Mouse (Mus musculus): Measurements from ENCODE around the gene Scyl3.

Gene Scyl3

DNA sequence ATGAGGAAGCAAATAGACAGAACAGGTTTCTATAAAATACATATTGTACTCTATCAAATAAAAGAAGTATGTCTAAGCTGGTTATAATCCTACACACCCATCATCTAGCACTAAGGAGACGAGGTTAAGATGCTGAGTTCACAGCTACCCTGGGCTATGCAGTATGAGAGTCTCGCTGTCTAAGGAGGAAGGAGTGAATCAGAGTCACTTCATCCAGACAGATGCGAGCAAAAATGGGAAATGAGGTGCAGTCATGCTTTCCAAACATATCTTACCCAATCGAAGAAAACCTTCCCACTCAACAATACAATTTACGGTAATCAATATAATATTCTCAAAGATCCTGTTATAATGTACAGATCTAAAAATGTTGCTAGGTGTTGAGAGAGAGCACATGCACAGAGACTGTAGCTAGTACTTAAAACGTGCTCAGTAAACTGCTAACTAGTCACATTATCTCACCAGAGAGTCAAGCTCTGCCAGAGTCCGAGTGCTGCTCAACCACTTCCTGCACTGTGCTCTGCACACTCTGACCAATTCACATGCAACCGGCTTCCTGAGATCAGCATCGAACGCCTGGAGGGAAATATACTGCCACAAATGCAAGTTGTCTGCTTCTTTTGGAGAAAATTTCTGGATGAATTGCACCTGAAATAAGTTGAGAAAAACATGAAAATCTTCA is 35.2 kb downstream of the Scyl3 start:
- no peak for DNase-seq

DNA sequence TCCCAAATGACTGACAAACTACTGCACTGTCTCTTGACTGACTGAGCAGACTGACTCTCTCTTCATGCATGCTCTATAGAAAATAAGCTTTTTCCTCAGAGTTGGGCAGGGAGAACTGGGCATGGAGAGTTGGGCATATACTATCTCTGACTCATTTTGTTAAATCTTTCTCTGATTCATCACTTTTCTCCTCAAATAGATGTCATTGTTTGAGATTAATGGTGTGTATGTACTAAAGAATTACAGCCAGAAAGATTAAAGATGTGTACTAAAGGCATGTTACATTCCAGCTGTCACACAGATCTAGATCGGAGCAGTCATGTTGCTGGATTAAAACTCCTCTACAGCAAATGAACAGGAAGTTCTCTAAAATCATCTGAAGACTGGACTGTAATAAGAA is 45.6 kb downstream of the Scyl3 start:
- DNase-seq: no peak

DNA sequence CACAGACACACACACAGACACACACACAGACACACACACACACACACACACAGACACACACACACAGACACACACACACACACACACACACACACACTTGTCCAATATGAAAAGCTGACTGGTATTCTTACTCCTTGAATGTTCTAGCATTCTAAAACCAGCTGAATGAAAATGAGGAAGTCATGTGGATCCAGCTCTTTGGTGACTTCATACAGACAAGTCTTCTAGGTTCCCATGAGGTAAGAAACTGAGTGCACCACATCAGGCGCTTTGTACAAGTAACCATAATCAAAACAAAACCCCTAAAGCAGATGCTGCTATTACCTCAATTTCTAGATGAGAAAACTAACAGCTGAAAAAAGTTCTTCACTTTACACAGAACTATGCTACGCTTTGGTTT is 46.2 kb downstream of the Scyl3 start:
- no peak for DNase-seq

DNA sequence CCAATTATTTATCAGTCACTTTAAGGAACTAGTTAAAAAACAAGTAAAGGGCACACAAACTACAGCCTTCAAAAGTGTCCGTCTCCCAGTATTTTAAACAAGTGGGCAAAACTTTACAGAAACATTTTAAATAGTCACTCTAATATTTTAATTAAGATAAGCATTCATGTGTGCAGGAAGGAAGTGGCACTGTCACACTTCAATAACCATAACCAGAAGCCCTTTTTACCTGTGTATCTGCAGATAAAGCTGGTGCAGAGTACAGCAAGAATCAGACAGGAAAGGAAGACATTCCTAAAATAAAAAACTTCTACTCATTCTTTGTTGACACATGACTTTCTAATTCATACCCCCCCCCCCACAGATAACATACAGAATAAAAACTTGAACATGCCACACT is 47.6 kb downstream of the Scyl3 start:
- no peak for DNase-seq

DNA sequence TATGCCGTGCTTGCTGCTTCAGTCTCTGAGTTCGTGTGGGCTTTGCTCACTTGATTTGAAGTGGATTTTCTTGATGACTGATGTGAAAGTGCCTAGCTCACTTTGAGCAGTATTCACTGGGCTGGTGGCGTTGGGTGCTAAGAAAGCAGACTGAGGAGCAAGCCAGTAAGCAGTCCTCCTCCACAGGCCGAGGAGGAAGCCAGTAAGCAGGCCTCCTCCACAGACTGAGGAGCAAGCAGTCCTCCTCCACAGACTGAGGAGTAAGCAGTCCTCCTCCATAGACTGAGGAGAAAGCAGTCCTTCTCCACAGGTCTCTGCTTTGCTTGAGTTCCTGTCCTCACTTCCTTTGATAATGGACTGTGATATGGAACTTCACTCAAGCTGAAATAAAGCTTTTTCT is 63.5 kb downstream of the Scyl3 start:
- no peak for DNase-seq

DNA sequence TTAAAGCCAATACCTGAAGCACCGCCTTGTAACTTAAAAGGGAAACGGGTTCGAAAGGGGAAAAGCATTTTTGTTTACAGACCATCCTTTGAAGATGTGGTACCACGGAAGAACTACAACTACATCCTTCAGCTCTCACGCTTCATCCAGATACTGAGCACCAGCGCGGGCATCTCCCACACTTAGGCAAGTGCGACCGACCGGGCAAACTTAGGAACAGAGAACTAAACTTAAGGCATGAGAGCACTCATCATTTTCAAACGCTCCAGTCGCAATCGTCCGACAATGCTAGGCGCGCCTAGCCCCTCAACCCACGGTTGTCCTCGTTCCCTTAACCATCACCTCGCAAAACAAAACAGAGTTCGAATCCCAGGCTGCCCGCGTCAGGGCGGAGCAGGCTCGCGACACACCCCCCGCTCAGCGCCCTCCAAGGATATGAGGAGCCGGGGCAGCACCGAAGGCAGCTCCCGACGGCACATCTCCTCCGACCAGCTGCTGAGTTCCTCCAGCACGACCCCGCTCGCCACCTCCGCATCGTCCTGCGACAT is 65.3 kb downstream of the Scyl3 start:
- no peak for DNase-seq

DNA sequence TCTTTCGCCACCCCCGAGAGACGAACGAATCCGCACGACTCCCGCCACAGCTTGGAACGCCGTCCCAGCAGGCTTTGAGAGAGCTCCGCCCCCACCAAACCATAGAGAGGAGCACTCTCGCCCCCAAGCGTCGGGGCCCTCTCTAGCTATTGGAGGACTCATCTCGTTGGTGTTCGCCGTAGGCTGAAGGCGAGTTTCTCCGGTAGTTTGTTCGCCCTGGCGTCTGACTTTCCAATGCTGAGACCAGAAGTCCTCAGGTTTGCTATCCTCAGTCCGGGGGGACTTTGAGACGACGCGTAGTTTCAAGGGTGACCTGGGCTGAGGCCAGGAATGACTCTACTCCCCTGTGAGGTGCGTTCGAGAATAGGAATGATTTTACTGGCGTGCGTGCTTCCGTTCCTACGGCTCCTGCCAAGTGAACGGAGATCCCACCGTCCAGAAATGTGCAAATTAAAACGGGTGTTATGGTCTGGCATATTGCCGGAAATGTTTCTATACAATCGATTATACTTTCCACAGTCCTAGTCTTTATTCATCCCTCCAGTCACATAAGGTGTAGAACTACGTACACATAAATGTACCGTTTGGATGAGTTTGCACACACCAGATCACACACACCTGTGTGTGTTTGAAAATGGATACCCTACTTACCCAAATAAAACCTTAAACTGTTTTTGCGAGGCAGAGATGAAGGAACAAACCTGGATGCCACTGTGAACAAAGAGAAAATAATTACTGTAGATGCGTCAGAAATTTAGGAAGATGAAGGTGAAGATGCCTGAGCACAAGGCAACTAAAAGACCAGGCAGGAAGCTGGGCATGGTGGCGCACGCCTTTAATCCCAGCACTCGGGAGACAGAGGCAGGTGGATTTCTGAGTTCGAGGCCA is 66.1 kb downstream of the Scyl3 start, which contains the start of the genes BC055324 and Mettl18:
Gene BC055324, minus strand, starts transcription at position 76 of the 888 bp plus-strand sequence.
Gene Mettl18, plus strand, starts transcription at position 169 of the 888 bp plus-strand sequence.
- peak; percentile 85 for DNase-seq

DNA sequence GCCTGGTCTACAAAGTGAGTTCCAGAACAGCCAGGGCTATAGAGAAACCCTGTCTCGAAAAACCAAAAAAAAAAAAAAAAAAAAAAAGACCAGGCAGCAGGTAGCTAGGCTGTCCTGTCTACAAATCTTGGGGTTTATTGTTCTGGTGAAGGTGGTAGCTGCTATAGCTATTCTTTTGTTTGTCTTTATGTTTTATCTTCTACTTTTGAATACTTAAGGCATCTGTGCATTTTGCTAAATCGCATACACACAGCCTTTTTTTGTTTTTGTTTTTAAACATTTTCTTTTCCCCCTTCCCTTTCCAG is 66.7 kb downstream of the Scyl3 start:
- DNase-seq: no peak

DNA sequence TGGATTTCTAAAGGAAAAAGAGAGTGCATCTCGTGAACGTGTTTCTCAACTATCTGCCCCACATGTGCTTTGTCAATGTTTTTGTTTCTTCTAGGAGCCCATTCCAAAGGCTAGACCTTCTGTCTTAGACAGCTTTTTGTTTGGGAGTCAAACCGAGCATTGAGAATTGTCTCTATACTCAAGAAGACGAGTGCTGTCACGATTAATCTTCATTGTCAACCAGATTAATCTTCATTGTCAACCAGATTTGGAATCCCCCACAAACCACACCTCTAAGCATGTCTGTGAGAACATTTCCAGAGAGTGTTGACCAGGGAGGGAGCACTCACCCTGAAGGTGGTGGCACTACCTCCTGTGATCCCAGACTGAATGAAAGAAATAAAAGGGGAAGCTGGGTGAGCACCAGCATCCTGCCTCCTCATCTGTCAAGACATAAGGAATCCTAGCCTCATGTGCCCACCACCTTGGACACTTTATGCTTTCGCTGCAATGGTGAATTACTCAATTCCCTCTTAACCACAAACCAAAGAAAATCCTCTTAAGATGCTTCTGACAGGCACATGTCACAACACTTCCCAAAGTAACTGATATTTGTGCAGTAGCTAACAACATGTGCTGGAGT is 73.0 kb downstream of the Scyl3 start:
- no peak for DNase-seq

DNA sequence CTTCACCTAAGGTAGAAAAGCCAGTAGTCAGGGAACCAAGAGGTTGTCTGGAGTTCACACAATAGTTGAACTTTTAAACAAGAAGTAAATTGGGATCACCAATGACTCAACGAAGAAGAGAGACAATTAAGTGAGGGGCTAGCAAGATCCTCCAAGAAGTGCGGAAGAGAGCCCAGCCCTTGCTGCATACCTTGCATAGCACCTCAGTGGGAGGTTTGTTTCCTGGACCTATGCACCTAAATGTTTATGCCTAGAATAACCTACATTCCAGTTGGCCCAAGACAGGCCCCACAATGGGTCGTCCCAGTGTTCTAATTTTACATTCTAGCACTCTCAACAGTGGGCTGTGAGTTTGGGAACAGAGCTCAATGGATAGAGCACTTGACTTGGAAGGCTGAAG is 75.4 kb downstream of the Scyl3 start:
- DNase-seq: no peak

Data from right cerebral cortex, postnatal 14 days (tissue).